ENCODE assay signal across 12 mouse cellular contexts in the genomic region with DNA sequence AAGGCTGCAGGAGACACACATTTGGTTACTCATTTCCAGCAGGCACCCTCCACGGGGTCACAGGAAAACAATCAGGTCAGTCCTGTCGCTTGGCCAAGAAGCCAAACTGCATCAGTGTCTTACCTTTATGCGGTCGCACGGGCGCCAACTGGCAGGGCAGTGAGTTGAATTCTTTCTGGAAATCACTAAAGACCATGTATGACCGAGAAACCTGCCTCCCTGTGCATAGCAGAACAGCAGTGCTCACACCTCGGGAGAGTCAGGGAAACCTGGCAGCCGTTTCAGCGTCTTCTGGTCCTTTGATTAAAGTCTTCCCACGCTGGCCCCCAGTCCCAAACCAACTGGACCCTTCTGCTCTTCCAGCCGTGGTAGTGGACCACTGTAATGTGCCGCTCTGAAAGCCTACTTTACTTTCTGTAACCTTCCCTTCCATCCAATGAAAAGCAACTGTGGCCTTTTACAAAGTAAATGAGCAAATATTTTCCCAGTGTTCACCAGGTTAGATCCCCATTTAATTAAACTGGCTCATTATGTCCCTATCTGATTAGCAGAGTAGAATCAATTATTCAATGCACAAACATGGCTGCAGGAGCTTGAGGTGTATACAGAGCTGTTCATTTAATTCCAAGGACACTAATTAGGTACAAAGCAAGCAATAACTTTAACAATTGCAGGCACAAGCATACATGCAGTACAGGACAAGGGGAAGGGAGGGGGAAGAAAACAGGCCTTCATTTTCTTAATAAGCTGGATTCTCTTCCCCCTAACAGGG. TPM values are rescaled to one million over a fixed set of nuclear protein-coding genes. Genes with fewer than 3 reads are reported as not detected.
DNase-seq lines count a peak whose midpoint lies in the region; ATAC-seq and TF ChIP-seq lines count a peak whose summit lies in the region.
"Had no signal": no experiment of that assay in that cellular context is flagged by ENCODE, and none has a peak within 500 bp of the region (broad histone marks: within the 10 kb centered on the region; RNA-seq: fewer than 3 reads in every experiment).

Gene Lmo3, minus strand, starts transcription at position 235 of the 772 bp plus-strand sequence.

- H3K36me3 ChIP-seq in neural tube, embryonic 13.5 days: no peaks in the 10 kb centered on the region
- no peaks in the 10 kb centered on the region for H3K36me3 ChIP-seq in liver, embryonic 11.5 days (ENCODE audit: control insufficient read depth, insufficient read depth, low read length)
- H3K36me3 ChIP-seq: embryonic facial prominence, embryonic 13.5 days; limb, embryonic 15.5 days; stomach, embryonic 15.5 days had no signal

- no peak for TF ChIP-seq CTCF in left cerebral cortex, adult 2 months (IDR thresholded peaks at IDR 0.05)

- no peaks in the 10 kb centered on the region for H3K27me3 ChIP-seq in neural tube, embryonic 13.5 days
- H3K27me3 ChIP-seq in liver, embryonic 11.5 days (replicated peaks; ENCODE audit: control insufficient read depth, insufficient read depth, low read length): no peaks in the 10 kb centered on the region
- H3K27me3 ChIP-seq: embryonic facial prominence, embryonic 13.5 days; limb, embryonic 15.5 days; stomach, embryonic 15.5 days had no signal

- no peak within 1 kb of the TSS for H3K4me3 ChIP-seq in left cerebral cortex, adult 2 months
- no peak within 1 kb of the TSS for H3K4me3 ChIP-seq in neural tube, embryonic 13.5 days
- no peak within 1 kb of the TSS for H3K4me3 ChIP-seq in liver, embryonic 11.5 days (ENCODE audit: low read depth, low read length)
- H3K4me3 ChIP-seq: embryonic facial prominence, embryonic 13.5 days; limb, embryonic 15.5 days; stomach, embryonic 15.5 days had no signal

- H3K4me2 ChIP-seq in neural tube, embryonic 13.5 days: no peak within 1 kb of the TSS
- H3K4me2 ChIP-seq in liver, embryonic 11.5 days: no peak within 1 kb of the TSS
- H3K4me2 ChIP-seq: embryonic facial prominence, embryonic 13.5 days; limb, embryonic 15.5 days; stomach, embryonic 15.5 days had no signal

- peak; percentile 64 to 78 for DNase-seq in cerebellum, postnatal 10 days
- DNase-seq in cerebellum, adult 18-20 months: no peak
- no peak for DNase-seq in left cerebral cortex, adult 2 months (ENCODE audit: extremely low spot score in 1 of 2, low spot score in 2 of 2)
- DNase-seq in left cerebral cortex, adult 11 months (ENCODE audit: low spot score): no peak
- DNase-seq in layer of hippocampus, postnatal 36 days: no peak
- DNase-seq in liver, embryonic 11.5 days (ENCODE audit: low spot score): no peak
- DNase-seq in adrenal gland, postnatal 4 days (ENCODE audit: low spot score in 2 of 2): no peak
- DNase-seq: lung, postnatal 4 days had no signal

- H3K9me3 ChIP-seq in neural tube, embryonic 13.5 days: no peaks in the 10 kb centered on the region
- no peaks in the 10 kb centered on the region for H3K9me3 ChIP-seq in liver, embryonic 11.5 days (ENCODE audit: control insufficient read depth, low read length)
- H3K9me3 ChIP-seq: embryonic facial prominence, embryonic 13.5 days; limb, embryonic 15.5 days; stomach, embryonic 15.5 days had no signal

- WGBS in neural tube, embryonic 13.5 days: 72% methylated on average over 13 of the region's 13 CpGs
- WGBS in liver, embryonic 11.5 days: 76% methylated on average over 13 of the region's 13 CpGs

- intact Hi-C loops in left cerebral cortex, adult 2 months (cut with DNase I): no loop called here

- H3K4me1 ChIP-seq in neural tube, embryonic 13.5 days (replicated peaks): peaks cover 19% of the 10 kb centered on the region
- H3K4me1 ChIP-seq in liver, embryonic 11.5 days (replicated peaks; ENCODE audit: control insufficient read depth, insufficient read depth, low read length): no peaks in the 10 kb centered on the region
- H3K4me1 ChIP-seq: embryonic facial prominence, embryonic 13.5 days; limb, embryonic 15.5 days; stomach, embryonic 15.5 days had no signal

- H3K27ac ChIP-seq in left cerebral cortex, adult 2 months: no peak within 1 kb of the TSS
- H3K27ac ChIP-seq in neural tube, embryonic 13.5 days (replicated peaks): peak within 1 kb of the TSS; percentile 28; the same call in 1 of the 2 replicates
- H3K27ac ChIP-seq in liver, embryonic 11.5 days (ENCODE audit: low read depth, low read length): no peak within 1 kb of the TSS
- H3K27ac ChIP-seq: embryonic facial prominence, embryonic 13.5 days; limb, embryonic 15.5 days; stomach, embryonic 15.5 days had no signal

- H3K9ac ChIP-seq in neural tube, embryonic 13.5 days: no peak within 1 kb of the TSS
- H3K9ac ChIP-seq in liver, embryonic 11.5 days (ENCODE audit: low read depth, low read length): no peak within 1 kb of the TSS
- H3K9ac ChIP-seq: embryonic facial prominence, embryonic 13.5 days; limb, embryonic 15.5 days; stomach, embryonic 15.5 days had no signal

- ATAC-seq in neural tube, embryonic 13.5 days (ENCODE audit: low read depth): peak; percentile 82
- ATAC-seq in liver, embryonic 11.5 days (replicated peaks; ENCODE audit: low FRiP score): no peak

RNA-seq across cellular contexts. Expression of gene Lmo3, which starts in this region (rescaled TPM):
- total RNA-seq in left cerebral cortex, adult 2 months (2021): 100 to 1,000 TPM; 143 to 158 TPM
- total RNA-seq in layer of hippocampus, postnatal 36 days (2021): 100 to 1,000 TPM; 191 to 200 TPM
- 44.9 and 49.3 TPM in 2 replicates for polyA plus RNA-seq in neural tube, embryonic 13.5 days (2015; fragmentation: Nextera tagmentation; extraction: Ambion mirVana)
- polyA plus RNA-seq in liver, embryonic 11.5 days (2014; fragmentation: Nextera tagmentation; extraction: Ambion mirVana): 1.1 and 1.9 TPM in 2 replicates
- total RNA-seq in adrenal gland, postnatal 4 days (2021): 1 to 10 TPM in 1 of 2 experiments, under 1 TPM in 1; 0.98 to 2.2 TPM

Comparison
In these comparisons a context has a peak if more than half of its experiments do, and no peak if none do; other contexts are left out.
1. RNA of gene Lmo3 (total RNA-seq): 191 to 200 TPM in layer of hippocampus, postnatal 36 days and 143 to 158 TPM in left cerebral cortex, adult 2 months; 0.98 to 2.2 TPM in adrenal gland, postnatal 4 days; every median in the first group is over 10 times any median in the second.
2. RNA of gene Lmo3 (polyA plus RNA-seq): 44.9 to 49.3 TPM in neural tube, embryonic 13.5 days; 1.1 to 1.9 TPM in liver, embryonic 11.5 days; every median in the first group is over 10 times any median in the second.
3. DNase-seq: peak in cerebellum, postnatal 10 days (2 of 2); none in cerebellum, adult 18-20 months (0 of 2), left cerebral cortex, adult 2 months (0 of 2), left cerebral cortex, adult 11 months (single experiment), layer of hippocampus, postnatal 36 days (0 of 2), liver, embryonic 11.5 days (single experiment) and adrenal gland, postnatal 4 days (0 of 2).